Mouse (Mus musculus) stomach, postnatal 0 days (tissue): ENCODE measurements around the gene Hnrnpul1.

Experiments used
- CTCF ChIP-seq: IDR thresholded peaks from 2 replicates; pipeline ENCODE4 v1.5.1; 2016; ENCODE audit warnings: antibody characterized with exemption, low read depth, mild to moderate bottlenecking, moderate library complexity
- EP300 ChIP-seq: optimal IDR thresholded peaks from 2 replicates; pipeline ENCODE3; 2016; ENCODE audit warnings: antibody characterized with exemption

- TF ChIP-seq CTCF (no peak), EP300 (no peak)
These were observed 60.5 kb downstream of the Hnrnpul1 start for GRCm38 (mm10) chr7:25694104-25694503.
